7 mouse cellular contexts compared by ENCODE assay signal in the genomic region with DNA sequence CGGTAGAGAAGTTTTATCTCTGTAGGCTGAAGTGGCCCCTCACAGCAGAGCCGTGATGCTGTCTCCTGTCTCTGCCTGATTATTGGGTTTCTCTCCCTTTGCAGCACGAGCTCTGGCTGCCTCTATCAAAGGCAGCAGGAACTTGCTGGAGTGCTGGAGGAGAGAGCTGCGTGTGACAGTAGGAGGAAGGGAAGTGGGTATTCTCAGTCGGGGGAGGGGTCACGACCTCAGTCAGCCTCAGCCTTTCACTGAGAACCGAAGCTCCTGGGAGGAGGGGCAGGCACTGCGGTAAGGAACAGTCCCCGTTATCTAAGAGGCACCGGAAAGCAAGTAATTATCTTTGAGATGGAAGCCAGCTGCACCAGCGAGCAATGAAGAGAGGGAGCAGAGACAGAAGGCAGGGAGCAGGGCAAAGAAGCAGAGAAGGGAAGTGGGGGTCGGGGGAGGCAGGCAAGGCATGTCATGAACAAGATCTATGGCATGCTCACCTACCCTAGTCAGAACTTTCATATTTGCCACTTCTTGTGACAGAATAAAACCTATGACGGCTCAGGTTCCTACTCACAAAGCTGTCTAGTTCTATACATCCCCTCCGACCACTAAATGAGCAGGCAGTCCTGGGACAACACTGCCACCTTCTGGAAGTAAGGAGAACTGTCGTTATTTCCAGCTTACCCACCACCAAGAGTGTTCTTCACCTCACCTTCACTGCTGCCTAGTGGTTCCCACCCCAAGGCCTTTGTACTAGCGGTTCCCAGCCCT.
DNase-seq lines count a peak whose midpoint lies in the region.

No protein-coding gene starts in this region.

- H3K4me3 ChIP-seq in embryonic facial prominence, embryonic 10.5 days = peak overlapping the region; percentile 49

- peak overlapping the region; percentile 70 for H3K27ac ChIP-seq in embryonic facial prominence, embryonic 10.5 days (replicated peaks)

- peak; percentile 37 to 51 for DNase-seq in CD8-positive naive resting alpha-beta T cell, adult 2 months (ENCODE audit: low read depth in 2 of 2, low spot score in 2 of 2)
- DNase-seq in Muller cell, postnatal 12 days (ENCODE audit: inconsistent ontology term) = peak; percentile 62
- DNase-seq in embryonic facial prominence, embryonic 10.5 days (ENCODE audit: low spot score) = peak; percentile 85
- DNase-seq in heart, postnatal 14 days = peak; percentile 25 to 56
- DNase-seq in layer of hippocampus, postnatal 10 days (ENCODE audit: low spot score in 2 of 2) = peak; percentile 38 to 58
- DNase-seq in mesoderm, embryonic 11.5 days (ENCODE audit: low read depth, low spot score) = peak; percentile 86
- DNase-seq in spleen, postnatal 4 days (ENCODE audit: low spot score in 2 of 2) = peak; percentile 69 to 79

- peaks cover 34% of the 10 kb centered on the region for H3K4me1 ChIP-seq in embryonic facial prominence, embryonic 10.5 days

- no peaks in the 10 kb centered on the region for H3K9me3 ChIP-seq in embryonic facial prominence, embryonic 10.5 days

- no peaks in the 10 kb centered on the region for H3K36me3 ChIP-seq in embryonic facial prominence, embryonic 10.5 days (replicated peaks)

- 4% methylated on average over 16 of the region's 16 CpGs for WGBS in embryonic facial prominence, embryonic 10.5 days

- no peaks in the 10 kb centered on the region for H3K27me3 ChIP-seq in embryonic facial prominence, embryonic 10.5 days (replicated peaks; ENCODE audit: low read depth, poor library complexity, severe bottlenecking)

- intact Hi-C loops in heart, postnatal 14 days (cut with DNase I) = loop anchor here (2.0 kb wide), 2 partner anchors 144 to 170 kb away; no protein-coding TSS in a partner anchor

Comparison
In these comparisons a context has a peak if more than half of its experiments do, and no peak if none do; other contexts are left out.
1. Peak in every context shown above with its lines: DNase-seq, H3K4me3 ChIP-seq and H3K27ac ChIP-seq.